Mouse (Mus musculus): ENCODE data around the gene Eva1b. TPM values are rescaled to one million over a fixed set of nuclear protein-coding genes. Genes with fewer than 3 reads are reported as not detected.

Eva1b gene
- polyA plus RNA-seq, 1 experiment: 57.5 TPM

- H3K27ac ChIP-seq (ENCODE audit: insufficient read depth, low read length): peak overlapping the region; percentile 54; the same call in 1 of the 2 replicates
- TF ChIP-seq CTCF (IDR thresholded peaks at IDR 0.05; ENCODE audit: extremely low read depth, insufficient read depth, insufficient read length, insufficient replicate concordance): no peak
- no peak for TF ChIP-seq POLR2A (IDR thresholded peaks at IDR 0.05; ENCODE audit: low read depth, low read length)
- no peak for DNase-seq (ENCODE audit: low read depth in 1 of 2, low spot score in 2 of 2)
Measured at GRCm38 (mm10) chr4:126132636-126133264, 14.8 kb upstream of the Eva1b start.

GRCm38 (mm10) chr4:126134236-126134635 lies 13.3 kb upstream of the Eva1b start:
- Histone ChIP-seq H3K4me3 (ENCODE audit: extremely low read depth, insufficient read depth, insufficient read length) (no peak overlapping the region), H3K4me1 (ENCODE audit: control insufficient read depth, insufficient read depth, insufficient read length) (no peaks in the 10 kb centered on the region), H3K36me3 (ENCODE audit: control insufficient read depth, insufficient read depth, low read length) (peaks cover 38% of the 10 kb centered on the region), H3K27ac (ENCODE audit: insufficient read depth, low read length) (no peak overlapping the region), H3K27me3 (ENCODE audit: control insufficient read depth, insufficient read depth, low read length) (no peaks in the 10 kb centered on the region)
- no peak for TF ChIP-seq CTCF (IDR thresholded peaks at IDR 0.05; ENCODE audit: extremely low read depth, insufficient read depth, insufficient read length, insufficient replicate concordance)
- no peak for TF ChIP-seq POLR2A (IDR thresholded peaks at IDR 0.05; ENCODE audit: low read depth, low read length)
- DNase-seq (ENCODE audit: low read depth in 1 of 2, low spot score in 2 of 2): no peak
- 96% methylated on average over 4 of the region's 4 CpGs for WGBS

More at GRCm38 (mm10) chr4:126132636-126133264, 14.8 kb upstream of the Eva1b start:
- no peaks in the 10 kb centered on the region for H3K27me3 ChIP-seq (ENCODE audit: control insufficient read depth, insufficient read depth, low read length)
- H3K4me3 ChIP-seq (ENCODE audit: extremely low read depth, insufficient read depth, insufficient read length): no peak overlapping the region
- H3K4me1 ChIP-seq (ENCODE audit: control insufficient read depth, insufficient read depth, insufficient read length): no peaks in the 10 kb centered on the region
- H3K36me3 ChIP-seq (ENCODE audit: control insufficient read depth, insufficient read depth, low read length): peaks cover 34% of the 10 kb centered on the region
- 89% methylated on average over 6 of the region's 6 CpGs for WGBS

GRCm38 (mm10) chr4:126134639-126135038 lies 12.9 kb upstream of the Eva1b start:
- Histone ChIP-seq H3K36me3 (ENCODE audit: control insufficient read depth, insufficient read depth, low read length) (peaks cover 40% of the 10 kb centered on the region), H3K27me3 (ENCODE audit: control insufficient read depth, insufficient read depth, low read length) (no peaks in the 10 kb centered on the region), H3K4me1 (ENCODE audit: control insufficient read depth, insufficient read depth, insufficient read length) (no peaks in the 10 kb centered on the region), H3K4me3 (ENCODE audit: extremely low read depth, insufficient read depth, insufficient read length) (no peak overlapping the region), H3K27ac (ENCODE audit: insufficient read depth, low read length) (no peak overlapping the region)
- TF ChIP-seq POLR2A (IDR thresholded peaks at IDR 0.05; ENCODE audit: low read depth, low read length): no peak
- TF ChIP-seq CTCF (IDR thresholded peaks at IDR 0.05; ENCODE audit: extremely low read depth, insufficient read depth, insufficient read length, insufficient replicate concordance): no peak
- no peak for DNase-seq (ENCODE audit: low read depth in 1 of 2, low spot score in 2 of 2)
- WGBS: 89% methylated on average over 4 of the region's 4 CpGs

GRCm38 (mm10) chr4:126137773-126138172 lies 9.8 kb upstream of the Eva1b start:
- no peaks in the 10 kb centered on the region for H3K4me1 ChIP-seq (ENCODE audit: control insufficient read depth, insufficient read depth, insufficient read length)
- H3K27ac ChIP-seq (ENCODE audit: insufficient read depth, low read length): no peak overlapping the region
- H3K4me3 ChIP-seq (ENCODE audit: extremely low read depth, insufficient read depth, insufficient read length): no peak overlapping the region
- no peak for TF ChIP-seq POLR2A (IDR thresholded peaks at IDR 0.05; ENCODE audit: low read depth, low read length)
- no peaks in the 10 kb centered on the region for H3K27me3 ChIP-seq (ENCODE audit: control insufficient read depth, insufficient read depth, low read length)
- DNase-seq (ENCODE audit: low read depth in 1 of 2, low spot score in 2 of 2): no peak
- H3K36me3 ChIP-seq (ENCODE audit: control insufficient read depth, insufficient read depth, low read length): peaks cover 34% of the 10 kb centered on the region
- WGBS: 77% methylated on average over 4 of the region's 4 CpGs

- peaks cover 26% of the 10 kb centered on the region for H3K36me3 ChIP-seq (ENCODE audit: control insufficient read depth, insufficient read depth, low read length)
- H3K4me3 ChIP-seq (ENCODE audit: extremely low read depth, insufficient read depth, insufficient read length): no peak overlapping the region
- H3K27ac ChIP-seq (ENCODE audit: insufficient read depth, low read length): no peak overlapping the region
- no peaks in the 10 kb centered on the region for H3K4me1 ChIP-seq (ENCODE audit: control insufficient read depth, insufficient read depth, insufficient read length)
- TF ChIP-seq CTCF (IDR thresholded peaks at IDR 0.05; ENCODE audit: extremely low read depth, insufficient read depth, insufficient read length, insufficient replicate concordance): no peak
- TF ChIP-seq POLR2A (IDR thresholded peaks at IDR 0.05; ENCODE audit: low read depth, low read length): no peak
- no peak for DNase-seq (ENCODE audit: low read depth in 1 of 2, low spot score in 2 of 2)
- 84% methylated on average over 5 of the region's 5 CpGs for WGBS
- H3K27me3 ChIP-seq (ENCODE audit: control insufficient read depth, insufficient read depth, low read length): no peaks in the 10 kb centered on the region
Measured at GRCm38 (mm10) chr4:126141021-126141420, 6.5 kb upstream of the Eva1b start.

GRCm38 (mm10) chr4:126145396-126145795 lies 2.1 kb upstream of the Eva1b start:
- Histone ChIP-seq H3K27ac (ENCODE audit: insufficient read depth, low read length) (no peak overlapping the region), H3K27me3 (ENCODE audit: control insufficient read depth, insufficient read depth, low read length) (no peaks in the 10 kb centered on the region), H3K36me3 (ENCODE audit: control insufficient read depth, insufficient read depth, low read length) (0 out of 2 replicates have a peak, but pooled peaks cover under 1% of the 10 kb centered on the region), H3K4me3 (ENCODE audit: extremely low read depth, insufficient read depth, insufficient read length) (no peak overlapping the region), H3K4me1 (ENCODE audit: control insufficient read depth, insufficient read depth, insufficient read length) (peaks cover 6% of the 10 kb centered on the region; the same call in 1 of the 2 replicates)
- no peak for DNase-seq (ENCODE audit: low read depth in 1 of 2, low spot score in 2 of 2)
- TF ChIP-seq POLR2A (IDR thresholded peaks at IDR 0.05; ENCODE audit: low read depth, low read length) (no peak), CTCF (IDR thresholded peaks at IDR 0.05; ENCODE audit: extremely low read depth, insufficient read depth, insufficient read length, insufficient replicate concordance) (no peak)
- WGBS: 84% methylated on average over 4 of the region's 4 CpGs

- H3K4me1 ChIP-seq (ENCODE audit: control insufficient read depth, insufficient read depth, insufficient read length): peaks cover 6% of the 10 kb centered on the region; the same call in 1 of the 2 replicates
- H3K36me3 ChIP-seq (ENCODE audit: control insufficient read depth, insufficient read depth, low read length): no peaks in the 10 kb centered on the region
- 83% methylated on average over 9 of the region's 9 CpGs for WGBS
- DNase-seq (ENCODE audit: low read depth in 1 of 2, low spot score in 2 of 2): no peak
- no peak overlapping the region for H3K4me3 ChIP-seq (ENCODE audit: extremely low read depth, insufficient read depth, insufficient read length)
- no peaks in the 10 kb centered on the region for H3K27me3 ChIP-seq (ENCODE audit: control insufficient read depth, insufficient read depth, low read length)
- TF ChIP-seq POLR2A (IDR thresholded peaks at IDR 0.05; ENCODE audit: low read depth, low read length) (no peak), CTCF (IDR thresholded peaks at IDR 0.05; ENCODE audit: extremely low read depth, insufficient read depth, insufficient read length, insufficient replicate concordance) (no peak)
- H3K27ac ChIP-seq (ENCODE audit: insufficient read depth, low read length): no peak overlapping the region
Measured at GRCm38 (mm10) chr4:126146974-126147532, 491 bp upstream of the Eva1b start.

All from spleen, adult 2 months (tissue).